Mouse (Mus musculus) kidney, adult 11 months (tissue): ENCODE measurements around the gene Prkce.
"Not testable (repeated sequence)": the region's sequence is repeated elsewhere in the genome, so short reads cannot be mapped to it uniquely, and the experiment has no call there.

ENCODE experiments used
- DNase-seq: peaks from one replicate; pipeline ENCODE4 v3.0.0; 2022

Prkce gene

DNA sequence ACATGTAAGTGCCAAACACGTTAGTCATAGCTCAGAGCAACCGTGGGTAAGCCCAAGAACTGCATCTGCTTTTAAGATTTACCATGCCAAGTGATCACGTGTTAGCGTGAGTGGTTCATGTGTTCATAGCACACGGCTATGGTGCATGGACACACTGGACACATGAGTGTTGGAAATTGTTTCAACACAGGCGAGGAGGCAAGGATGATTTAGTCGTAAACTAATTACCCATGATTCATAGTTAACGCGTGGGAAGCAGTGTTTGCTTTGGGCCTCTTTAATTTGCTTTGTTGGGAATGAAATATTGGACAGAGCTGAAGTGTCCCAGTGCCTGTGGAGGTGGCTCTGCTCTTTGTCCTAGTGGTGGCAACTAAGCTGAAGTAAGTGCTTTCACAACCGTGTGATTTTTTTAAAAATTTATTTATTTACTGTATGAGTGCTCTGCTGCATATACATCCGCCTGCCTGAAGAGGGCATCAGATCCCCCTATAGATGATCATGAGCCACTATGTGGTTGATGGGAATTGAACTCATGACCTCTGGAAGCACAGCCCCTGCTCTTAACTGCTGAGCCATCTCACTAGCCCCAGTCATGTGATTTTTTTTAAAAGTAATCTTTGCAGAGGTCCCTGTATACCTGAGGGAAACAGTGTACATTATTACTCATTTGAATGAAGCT is 290.9 kb downstream of the Prkce start:
- DNase-seq, result no peak

DNA sequence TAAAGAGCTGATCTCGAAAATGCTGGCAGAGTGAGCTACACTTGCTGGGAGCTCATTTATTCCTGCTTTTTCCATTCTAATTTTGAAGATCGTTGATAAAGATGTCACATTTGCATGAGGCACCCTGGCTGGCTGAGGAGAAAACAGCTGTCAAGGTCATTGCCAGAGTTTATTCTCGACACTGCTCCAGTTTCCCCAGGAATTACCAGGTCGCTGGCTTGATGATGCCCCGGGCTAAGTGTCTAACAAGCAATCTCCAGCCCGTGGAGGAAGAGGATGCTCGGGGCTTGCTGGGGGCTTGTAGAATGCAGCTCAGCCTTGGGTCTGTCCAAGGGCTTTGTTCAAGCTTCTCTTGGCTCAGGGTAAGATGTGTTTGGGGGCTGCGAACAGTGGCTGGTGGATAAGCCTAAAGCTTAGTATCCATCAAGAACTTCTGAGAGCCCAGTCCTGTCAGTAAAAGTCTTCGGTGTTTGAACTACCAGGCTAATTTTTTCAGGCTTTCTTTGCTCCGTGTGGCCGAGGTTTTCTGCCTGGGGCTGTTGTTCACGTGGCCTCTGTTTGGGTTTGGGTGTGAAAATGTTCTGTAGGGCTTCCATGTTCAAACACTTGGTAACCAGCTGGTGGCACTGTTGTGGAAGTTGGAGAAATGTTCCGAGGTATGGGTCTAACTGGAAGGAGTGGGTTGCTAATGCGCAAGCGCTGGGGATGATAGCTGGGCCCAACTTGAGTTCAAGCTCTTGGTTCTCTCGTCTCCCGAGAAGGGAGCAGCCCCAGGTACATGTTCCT is 293.3 kb downstream of the Prkce start:
- DNase-seq, result no peak

DNA sequence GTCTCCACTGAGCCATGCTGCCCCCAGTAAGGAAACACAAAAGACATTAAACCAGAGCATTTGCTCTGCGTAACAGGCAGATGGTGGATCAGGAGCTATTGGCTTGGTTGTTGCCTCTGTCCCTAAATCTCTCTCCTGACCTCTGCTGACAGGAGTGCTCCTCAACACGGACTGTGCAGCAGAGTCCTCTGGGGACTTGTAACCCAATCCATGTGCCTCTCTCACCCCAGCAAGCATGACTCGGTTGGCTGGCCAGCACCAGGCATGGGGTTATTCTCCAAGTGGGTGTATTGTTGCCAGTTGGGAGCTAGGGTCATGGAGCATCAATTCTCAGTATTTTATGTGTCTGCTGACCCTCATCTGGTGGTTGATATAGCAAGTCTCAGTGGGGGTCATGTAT is 295.8 kb downstream of the Prkce start:
- no peak for DNase-seq

DNA sequence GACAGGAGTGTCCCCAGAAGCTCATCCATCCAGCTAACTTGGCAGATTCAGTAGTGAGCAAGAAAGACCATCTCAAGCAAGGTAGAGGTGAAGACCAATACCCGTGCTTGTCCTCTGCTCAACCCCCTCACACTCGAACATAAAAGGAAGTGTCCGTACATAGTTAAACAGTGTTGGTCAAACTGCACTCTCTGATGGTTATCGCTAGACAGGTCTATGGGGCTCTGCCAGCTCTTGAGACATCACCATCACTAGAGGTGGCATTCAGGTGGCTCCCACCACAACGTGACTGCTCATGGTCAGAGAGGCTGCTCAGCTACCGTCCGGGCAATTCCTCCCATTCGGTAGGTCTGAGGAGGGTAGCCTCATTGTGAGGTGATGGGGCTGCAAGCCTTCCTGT is 296.6 kb downstream of the Prkce start:
- DNase-seq, result no peak

- DNase-seq, result peak; percentile 52
Measured at GRCm38 (mm10) chr17:86464689-86465363, 297.2 kb downstream of the Prkce start.

- DNase-seq, result peak; percentile 57
Measured at GRCm38 (mm10) chr17:86465865-86466264, 298.3 kb downstream of the Prkce start.

DNA sequence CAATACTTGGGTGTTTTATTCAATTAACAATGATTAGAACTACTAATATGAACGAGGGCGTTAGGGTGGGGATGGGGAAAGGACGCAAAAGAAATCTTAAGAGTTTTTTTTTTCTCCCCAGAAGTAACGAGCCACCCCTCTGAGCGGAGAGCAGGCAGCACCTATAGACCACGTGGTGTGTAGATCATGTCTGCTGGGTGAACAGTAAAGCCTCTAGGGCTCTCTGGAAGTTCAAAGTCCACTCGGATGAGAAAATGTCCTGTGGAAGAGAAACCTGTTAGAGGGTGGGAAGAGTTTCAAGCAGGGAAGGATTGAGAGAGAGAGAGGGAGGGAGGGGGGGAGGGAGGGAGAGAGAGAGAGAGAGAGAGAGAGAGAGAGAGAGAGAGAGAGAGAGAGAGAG is 298.8 kb downstream of the Prkce start:
- DNase-seq, result no peak

DNA sequence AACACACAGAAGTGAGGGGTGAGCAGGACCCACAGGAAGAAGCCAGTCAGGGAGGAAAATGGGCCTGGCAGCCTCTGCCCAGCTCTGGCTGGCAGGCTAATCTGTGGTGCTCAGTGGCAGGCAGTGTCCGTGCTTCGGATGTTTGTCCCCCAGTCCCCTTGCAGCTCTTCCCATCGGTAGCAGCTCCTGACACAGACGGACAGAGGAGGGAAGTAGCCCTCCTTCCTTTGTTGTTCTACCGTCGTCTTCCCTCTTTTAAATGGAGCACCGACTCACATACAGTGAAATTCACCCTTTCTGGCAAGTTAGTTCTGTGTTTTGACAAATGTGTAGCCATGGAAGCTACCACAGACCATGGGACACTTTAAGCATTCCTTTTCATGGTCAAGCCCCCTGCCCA is 299.3 kb downstream of the Prkce start:
- DNase-seq, result no peak

- no peak for DNase-seq
Measured at GRCm38 (mm10) chr17:86467291-86467898, 299.8 kb downstream of the Prkce start.

- DNase-seq, result no peak
Measured at GRCm38 (mm10) chr17:86467967-86468366, 300.4 kb downstream of the Prkce start.

- DNase-seq, result no peak
Measured at GRCm38 (mm10) chr17:86470160-86470559, 302.6 kb downstream of the Prkce start.

- peak; percentile 63 for DNase-seq
Measured at GRCm38 (mm10) chr17:86471684-86472083, 304.1 kb downstream of the Prkce start.

- DNase-seq, result no peak
Measured at GRCm38 (mm10) chr17:86476674-86477073, 309.1 kb downstream of the Prkce start.

- DNase-seq, result not testable (repeated sequence)
Measured at GRCm38 (mm10) chr17:86477401-86477800, 309.8 kb downstream of the Prkce start.

DNA sequence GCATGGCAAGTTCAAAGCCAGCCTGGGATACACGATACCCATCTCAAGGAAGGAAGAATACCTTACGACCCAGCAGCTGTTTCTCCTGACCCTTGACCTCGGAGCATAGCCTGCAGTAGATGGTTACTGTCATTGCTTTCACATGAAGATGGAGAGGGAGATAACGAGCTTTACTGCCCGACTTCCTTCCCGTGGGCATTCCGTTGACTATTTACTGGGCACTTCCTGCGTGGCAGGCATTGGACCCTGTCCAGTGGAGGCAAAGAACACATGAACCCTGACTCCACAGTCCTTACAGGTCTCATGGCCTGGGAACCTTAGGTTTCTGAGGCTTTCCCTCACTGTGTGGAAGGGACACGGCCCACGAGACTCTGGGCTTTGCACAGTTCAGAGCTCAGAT is 311.8 kb downstream of the Prkce start:
- DNase-seq, result no peak

GRCm38 (mm10) chr17:86482675-86483074 is 315.1 kb downstream of the Prkce start:
- no peak for DNase-seq

GRCm38 (mm10) chr17:86484087-86484737 is 316.6 kb downstream of the Prkce start:
- peak; percentile 78 for DNase-seq

- DNase-seq, result no peak
Measured at GRCm38 (mm10) chr17:86486657-86487056, 319.1 kb downstream of the Prkce start.

- DNase-seq, result no peak
Measured at GRCm38 (mm10) chr17:86487450-86487849, 319.9 kb downstream of the Prkce start.

DNA sequence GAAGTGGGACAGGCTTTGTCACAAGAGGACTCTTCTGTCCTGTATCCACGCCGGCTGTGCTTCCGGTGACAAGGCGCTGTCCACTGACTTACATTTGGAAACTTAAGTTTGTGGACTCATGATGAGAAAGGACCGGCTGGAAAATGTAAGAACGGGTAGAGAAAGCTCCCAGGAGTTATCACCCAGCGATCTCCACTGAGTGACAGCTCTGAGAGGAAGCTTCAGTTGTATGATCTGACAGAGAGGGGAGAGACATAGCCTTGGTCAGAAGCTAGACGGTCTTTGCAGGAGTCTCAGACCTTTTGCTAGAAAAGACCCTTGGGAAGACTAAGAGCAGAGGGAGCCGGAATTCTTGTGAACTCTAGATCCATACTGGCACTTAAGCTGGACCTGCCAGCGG is 322.2 kb downstream of the Prkce start:
- DNase-seq, result no peak

DNA sequence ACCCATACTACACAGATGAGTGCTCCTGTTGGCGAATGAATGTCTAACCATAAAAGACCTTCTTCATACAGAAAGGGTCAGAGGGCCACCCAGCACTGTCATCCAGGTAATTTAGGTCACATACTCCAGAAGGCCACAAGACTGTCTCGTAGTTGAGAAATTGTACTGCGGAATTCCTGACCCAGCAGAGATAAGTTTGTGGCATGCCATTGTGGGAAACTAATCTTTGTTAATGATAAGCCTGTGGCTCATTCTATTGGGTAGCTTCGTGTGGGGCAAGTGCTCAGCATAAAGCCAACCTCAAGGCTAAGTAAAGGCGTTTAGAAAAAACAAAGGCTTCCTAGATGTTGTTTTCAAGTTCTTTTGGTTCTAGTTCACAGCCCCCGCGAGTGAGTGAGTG is 324.8 kb downstream of the Prkce start:
- DNase-seq, result no peak

GRCm38 (mm10) chr17:86493891-86494420 is 326.4 kb downstream of the Prkce start:
- DNase-seq, result no peak

DNA sequence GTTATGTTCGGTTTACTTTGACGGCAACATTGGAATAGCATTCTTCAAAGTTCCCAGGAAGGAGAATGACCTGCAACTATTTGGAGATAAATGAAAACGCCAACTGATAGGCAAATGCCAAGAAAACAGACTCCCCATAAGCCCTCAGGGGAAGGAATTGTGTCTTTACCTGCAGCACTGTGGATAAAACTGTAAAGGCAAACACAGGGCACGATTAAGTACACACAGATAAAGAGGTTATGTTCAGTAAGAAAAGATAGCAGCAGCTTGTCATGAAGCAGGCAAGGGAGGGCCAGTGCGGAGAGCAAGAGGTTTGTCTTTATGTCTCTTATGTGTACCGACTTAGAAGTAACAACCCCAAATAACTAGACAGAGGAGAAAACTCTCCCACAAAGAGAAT is 326.9 kb downstream of the Prkce start:
- DNase-seq, result no peak
